Mouse (Mus musculus): ENCODE results near the gene Prpf8.

DNA sequence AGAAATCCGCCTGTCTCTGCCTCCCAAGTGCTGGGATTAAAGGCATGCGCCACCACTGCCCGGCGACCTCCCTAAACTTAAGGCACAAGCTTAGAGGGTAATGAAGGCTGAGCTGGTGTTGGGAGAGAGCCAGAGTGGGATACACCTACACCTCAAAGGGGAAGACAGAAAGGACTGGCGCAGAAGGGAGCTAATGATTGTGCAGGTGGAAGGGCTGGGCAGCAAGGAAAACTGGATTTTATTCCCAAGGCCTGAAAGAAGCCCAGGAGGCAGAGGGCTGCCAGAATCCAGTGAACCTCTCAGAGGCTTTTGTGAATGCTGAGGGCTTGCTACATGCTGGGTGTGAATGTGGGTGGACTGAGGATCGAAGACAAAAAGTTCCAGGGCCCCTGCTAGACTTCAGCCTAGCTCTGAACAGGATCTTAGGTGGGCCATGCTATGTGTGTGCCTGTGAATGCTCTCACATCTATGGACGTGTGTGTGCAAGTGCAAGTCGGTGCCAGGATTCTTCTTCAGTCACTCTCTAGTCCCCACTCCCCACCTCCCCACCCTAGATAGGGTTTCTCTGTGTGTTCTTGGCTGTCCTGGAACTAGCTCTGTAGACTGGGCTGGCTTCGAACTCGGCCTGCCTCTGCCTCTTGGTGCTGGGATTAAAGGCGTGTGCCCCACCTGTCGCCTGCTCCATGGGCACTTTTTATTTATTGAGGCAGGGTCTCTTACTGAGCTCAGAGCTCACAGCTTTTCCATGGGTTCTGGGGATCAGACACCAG, 49.8 kb downstream of the Prpf8 start:
- TF ChIP-seq CTCF (IDR thresholded peaks at IDR 0.05; ENCODE audit: low read depth) (no peak), EP300 (optimal IDR thresholded peaks at IDR 0.05) (no peak)
